Mouse (Mus musculus) limb, embryonic 12.5 days (tissue): ENCODE data around the gene Fam53b. TPM values are rescaled to one million over a fixed set of nuclear protein-coding genes. Genes with fewer than 3 reads are reported as not detected.
A peak's percentile ranks its signal among the peaks of the same experiment; 100 is the strongest.

Experiments used
- ATAC-seq: fragments of 200-750 bp; cut with Nextera tagmentation; 2 replicates; pipeline ENCODE4 v1.8.0; 2017; ENCODE audit warnings: low read depth, moderate TSS enrichment; ENCODE audit not compliant: insufficient number of reproducible peaks, insufficient read depth, low FRiP score, low TSS enrichment
- H3K27ac ChIP-seq: fragments of 300-500 bp; sonication (generic); 2 replicates; pipeline ENCODE4 v1.5.1; 2016; ENCODE audit warnings: mild to moderate bottlenecking, moderate library complexity
- H3K27me3 ChIP-seq: fragments of 300-500 bp; sonication (generic); 2 replicates; pipeline ENCODE4 v1.6.1; 2016; ENCODE audit warnings: mild to moderate bottlenecking, moderate library complexity
- H3K36me3 ChIP-seq: fragments of 300-500 bp; sonication (generic); 2 replicates; pipeline ENCODE4 v1.6.1; 2016; ENCODE audit warnings: mild to moderate bottlenecking, moderate library complexity
- H3K4me1 ChIP-seq: fragments of 300-500 bp; sonication (generic); replicated peaks from 2 replicates; pipeline ENCODE4 v1.6.1; 2016
- H3K4me2 ChIP-seq: fragments of 300-500 bp; sonication (generic); 2 replicates; pipeline ENCODE4 v1.6.1; 2016; ENCODE audit warnings: mild to moderate bottlenecking, moderate library complexity
- H3K4me3 ChIP-seq: fragments of 300-500 bp; sonication (generic); replicated peaks from 2 replicates; pipeline ENCODE4 v1.5.1; 2016; ENCODE audit warnings: mild to moderate bottlenecking
- H3K9ac ChIP-seq: fragments of 300-500 bp; sonication (generic); replicated peaks from 2 replicates; pipeline ENCODE4 v1.6.1; 2016; ENCODE audit warnings: mild to moderate bottlenecking, moderate library complexity
- H3K9me3 ChIP-seq: fragments of 300-500 bp; sonication (generic); 2 replicates; pipeline ENCODE4 v1.6.1; 2016; ENCODE audit warnings: mild to moderate bottlenecking, moderate library complexity
- WGBS: fragments of 180-500 bp; shearing (Covaris S2); methylation state at CpG from one replicate; pipeline ENCODE4 v1.1.7; 2016; 5-methylcytosine and 5-hydroxymethylcytosine counted together
- polyA plus RNA-seq: library from polyadenylated mRNA; unstranded; fragments of >200 nt; fragmentation: Nextera tagmentation; extraction: Ambion mirVana; gene quantifications from 2 replicates; pipeline ENCODE4 v1.2.1, GENCODE M21; 2016

Fam53b gene
- polyA plus RNA-seq, 1 experiment from 2014 or later = 27.7 TPM

- WGBS = 6% methylated on average over 6 of the region's 6 CpGs
- Histone ChIP-seq H3K27me3 (no peaks in the 10 kb centered on the region), H3K36me3 (no peaks in the 10 kb centered on the region), H3K9me3 (no peaks in the 10 kb centered on the region), H3K4me3 (0 out of 2 replicates have a peak overlapping the region, but pooled peaks have one; percentile 73), H3K27ac (peak overlapping the region; percentile 70; the same call in 1 of the 2 replicates), H3K9ac (no peak overlapping the region), H3K4me1 (peaks cover 77% of the 10 kb centered on the region), H3K4me2 (peak overlapping the region; percentile 83)
- no peak for ATAC-seq
Measured at GRCm38 (mm10) chr7:132810368-132810767, 3.3 kb downstream of the Fam53b start.

- WGBS = 24% methylated on average over 6 of the region's 6 CpGs
- no peaks in the 10 kb centered on the region for H3K9me3 ChIP-seq
- no peak overlapping the region for H3K9ac ChIP-seq
- peak overlapping the region; percentile 83 for H3K4me2 ChIP-seq
- no peak for ATAC-seq
- peak overlapping the region; percentile 86; the same call in 1 of the 2 replicates for H3K27ac ChIP-seq
- no peak overlapping the region for H3K4me3 ChIP-seq
- peaks cover 75% of the 10 kb centered on the region for H3K4me1 ChIP-seq
- no peaks in the 10 kb centered on the region for H3K36me3 ChIP-seq
- no peaks in the 10 kb centered on the region for H3K27me3 ChIP-seq
Measured at GRCm38 (mm10) chr7:132809721-132810120, 4.0 kb downstream of the Fam53b start.

- 3% methylated on average over 20 of the region's 20 CpGs for WGBS
- peak overlapping the region; percentile 11; the same call in 1 of the 2 replicates for H3K4me3 ChIP-seq
- H3K4me2 ChIP-seq = peak overlapping the region; percentile 83
- H3K4me1 ChIP-seq = peaks cover 75% of the 10 kb centered on the region
- ATAC-seq = peak; percentile 30; the same call in 1 of the 2 replicates
- H3K27me3 ChIP-seq = no peaks in the 10 kb centered on the region
- H3K36me3 ChIP-seq = no peaks in the 10 kb centered on the region
- peak overlapping the region; percentile 86 for H3K27ac ChIP-seq
- peak overlapping the region; percentile 38; the same call in 1 of the 2 replicates for H3K9ac ChIP-seq
- no peaks in the 10 kb centered on the region for H3K9me3 ChIP-seq
Measured at GRCm38 (mm10) chr7:132808841-132809682, 4.6 kb downstream of the Fam53b start.

- no peaks in the 10 kb centered on the region for H3K27me3 ChIP-seq
- H3K9me3 ChIP-seq = no peaks in the 10 kb centered on the region
- H3K4me1 ChIP-seq = peaks cover 80% of the 10 kb centered on the region
- no peak overlapping the region for H3K9ac ChIP-seq
- peak overlapping the region; percentile 83 for H3K4me2 ChIP-seq
- H3K36me3 ChIP-seq = no peaks in the 10 kb centered on the region
- H3K4me3 ChIP-seq = no peak overlapping the region
- peak overlapping the region; percentile 86 for H3K27ac ChIP-seq
- WGBS = 35% methylated on average over 7 of the region's 7 CpGs
- ATAC-seq = no peak
Measured at GRCm38 (mm10) chr7:132808051-132808796, 5.5 kb downstream of the Fam53b start.

GRCm38 (mm10) chr7:132806926-132807857 is 6.5 kb downstream of the Fam53b start:
- Histone ChIP-seq H3K36me3 (peaks cover 1% of the 10 kb centered on the region; the same call in 1 of the 2 replicates), H3K4me3 (no peak overlapping the region), H3K9me3 (no peaks in the 10 kb centered on the region), H3K4me1 (peaks cover 83% of the 10 kb centered on the region), H3K27me3 (no peaks in the 10 kb centered on the region), H3K9ac (no peak overlapping the region; the same call in none of the 2 replicates), H3K27ac (peak overlapping the region; percentile 86), H3K4me2 (peak overlapping the region; percentile 8; the same call in 1 of the 2 replicates)
- no peak for ATAC-seq
- WGBS = 71% methylated on average over 13 of the region's 13 CpGs

- Histone ChIP-seq H3K9me3 (no peaks in the 10 kb centered on the region), H3K27me3 (no peaks in the 10 kb centered on the region), H3K9ac (no peak overlapping the region), H3K27ac (no peak overlapping the region), H3K36me3 (peaks cover 9% of the 10 kb centered on the region; the same call in 1 of the 2 replicates), H3K4me1 (peaks cover 74% of the 10 kb centered on the region), H3K4me2 (no peak overlapping the region), H3K4me3 (no peak overlapping the region)
- 81% methylated on average over 5 of the region's 5 CpGs for WGBS
- ATAC-seq = no peak
Measured at GRCm38 (mm10) chr7:132806286-132806685, 7.4 kb downstream of the Fam53b start.

- no peaks in the 10 kb centered on the region for H3K27me3 ChIP-seq
- no peak overlapping the region for H3K9ac ChIP-seq
- H3K27ac ChIP-seq = no peak overlapping the region
- ATAC-seq = no peak
- peaks cover 68% of the 10 kb centered on the region for H3K4me1 ChIP-seq
- 76% methylated on average over 5 of the region's 5 CpGs for WGBS
- H3K4me2 ChIP-seq = no peak overlapping the region
- H3K4me3 ChIP-seq = no peak overlapping the region
- peaks cover 12% of the 10 kb centered on the region; the same call in 1 of the 2 replicates for H3K36me3 ChIP-seq
- no peaks in the 10 kb centered on the region for H3K9me3 ChIP-seq
Measured at GRCm38 (mm10) chr7:132804951-132805350, 8.7 kb downstream of the Fam53b start.

GRCm38 (mm10) chr7:132804461-132804860 is 9.2 kb downstream of the Fam53b start:
- Histone ChIP-seq H3K9me3 (no peaks in the 10 kb centered on the region), H3K9ac (no peak overlapping the region), H3K4me2 (no peak overlapping the region), H3K4me1 (peaks cover 68% of the 10 kb centered on the region), H3K27ac (no peak overlapping the region), H3K27me3 (no peaks in the 10 kb centered on the region), H3K36me3 (peaks cover 14% of the 10 kb centered on the region; the same call in 1 of the 2 replicates), H3K4me3 (no peak overlapping the region)
- ATAC-seq = no peak
- WGBS = 86% methylated on average over 7 of the region's 7 CpGs

GRCm38 (mm10) chr7:132803962-132804361 is 9.7 kb downstream of the Fam53b start:
- H3K27ac ChIP-seq = no peak overlapping the region
- H3K4me1 ChIP-seq = peaks cover 65% of the 10 kb centered on the region
- no peaks in the 10 kb centered on the region for H3K9me3 ChIP-seq
- WGBS = 80% methylated on average over 3 of the region's 3 CpGs
- H3K4me3 ChIP-seq = no peak overlapping the region
- H3K27me3 ChIP-seq = no peaks in the 10 kb centered on the region
- H3K9ac ChIP-seq = no peak overlapping the region
- H3K4me2 ChIP-seq = no peak overlapping the region
- H3K36me3 ChIP-seq = peaks cover 14% of the 10 kb centered on the region; the same call in 1 of the 2 replicates
- ATAC-seq = no peak

GRCm38 (mm10) chr7:132803336-132803735 is 10.3 kb downstream of the Fam53b start:
- Histone ChIP-seq H3K4me3 (no peak overlapping the region), H3K27me3 (no peaks in the 10 kb centered on the region), H3K36me3 (peaks cover 17% of the 10 kb centered on the region; the same call in 1 of the 2 replicates), H3K27ac (no peak overlapping the region), H3K4me2 (no peak overlapping the region), H3K9me3 (no peaks in the 10 kb centered on the region), H3K4me1 (peaks cover 59% of the 10 kb centered on the region), H3K9ac (no peak overlapping the region)
- ATAC-seq = no peak
- 73% methylated on average over 2 of the region's 2 CpGs for WGBS
